Mouse (Mus musculus) hematopoietic stem cell, adult 5-6 weeks (primary cell): ENCODE measurements around the gene Opalin. TPM values are rescaled to one million over a fixed set of nuclear protein-coding genes. Genes with fewer than 3 reads are reported as not detected.
A peak's percentile ranks its signal among the peaks of the same experiment; 100 is the strongest.

Experiments used
- ATAC-seq, 2 experiments: fragments of 125-278 bp in 1 of 2; replicated peaks in 1 of 2; 2 replicates each; pipeline ENCODE4 v1.8.0; 2016 to 2017; ENCODE audit warnings: inconsistent platforms in 2 of 2, mild to moderate bottlenecking in 2 of 2, moderate number of reproducible peaks in 2 of 2, low read depth in 1 of 2, moderate TSS enrichment in 1 of 2; ENCODE audit not compliant: low FRiP score in 2 of 2, poor library complexity in 2 of 2, severe bottlenecking in 2 of 2, insufficient read depth in 1 of 2, low TSS enrichment in 1 of 2
- total RNA-seq: library from RNA; stranded (forward); fragments of 172-1452, 232-1000 nt; gene quantifications from 2 replicates; pipeline ENCODE4 v1.2.3, GENCODE M21; 2017

Opalin gene
- total RNA-seq, 1 experiment from 2014 or later, result not detected

DNA sequence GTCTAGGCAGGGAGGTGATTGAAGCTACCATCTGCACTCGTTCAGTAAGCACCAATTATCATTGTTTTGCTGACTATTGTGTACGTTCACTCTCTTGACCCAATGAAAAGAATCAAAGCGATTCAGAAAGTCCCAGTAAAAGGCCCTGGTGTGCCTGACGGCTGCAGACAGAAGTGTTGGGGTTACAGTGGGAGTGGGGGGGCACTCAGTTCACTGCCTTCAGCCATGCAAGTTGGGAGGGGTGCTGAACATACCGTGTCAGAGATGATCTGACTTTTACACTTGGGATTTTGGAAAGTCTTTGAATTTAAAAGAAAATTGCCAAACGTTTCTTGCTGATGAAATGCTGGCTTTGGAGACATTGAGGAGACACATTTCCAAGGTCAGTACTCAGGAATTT, 46.8 kb downstream of the Opalin start:
- ATAC-seq, result no peak

DNA sequence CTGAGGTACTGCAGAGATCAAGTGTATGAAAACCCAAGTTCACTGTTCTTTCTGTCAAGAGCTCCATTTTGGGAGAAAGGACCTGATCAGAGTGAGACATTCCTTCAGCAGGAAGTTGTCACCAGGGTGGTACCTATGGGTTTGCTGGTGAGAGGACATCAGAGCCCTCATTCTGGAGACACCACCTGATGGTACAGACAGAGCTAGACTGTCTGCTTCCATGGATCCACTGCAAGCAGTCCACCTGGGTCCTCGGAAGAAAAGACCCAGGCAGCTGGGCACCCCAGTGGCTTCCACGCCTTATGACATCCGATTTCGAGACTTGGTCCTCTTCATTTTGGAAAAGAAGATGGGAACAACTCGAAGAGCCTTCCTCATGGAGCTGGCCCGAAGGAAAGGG, 47.7 kb downstream of the Opalin start, which contains the start of gene Dntt:
Gene Dntt (plus strand): TSS at position 57 of the 400 bp plus-strand sequence.
- no peak for ATAC-seq

DNA sequence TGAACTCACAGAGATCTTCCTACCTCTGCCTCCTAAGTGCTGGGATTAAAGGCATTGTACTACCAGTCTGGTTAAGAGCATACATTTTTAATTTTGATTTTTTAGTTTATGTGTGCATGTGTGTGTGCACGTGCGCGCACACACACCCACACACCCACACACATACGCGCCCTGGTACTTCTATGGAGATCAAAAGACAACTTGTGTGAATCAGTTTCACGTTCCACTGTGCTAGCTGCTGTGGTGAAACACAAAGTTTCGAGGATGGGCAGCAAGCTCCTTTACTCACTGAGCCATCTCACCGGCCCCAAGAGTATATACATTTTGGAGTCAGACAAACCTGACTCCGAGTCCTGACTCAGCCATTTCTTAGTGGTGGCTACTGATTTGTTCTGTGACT, 49.3 kb downstream of the Opalin start:
- no peak for ATAC-seq

GRCm38 (mm10) chr19:41027024-41027423, 49.9 kb downstream of the Opalin start:
- no peak for ATAC-seq

DNA sequence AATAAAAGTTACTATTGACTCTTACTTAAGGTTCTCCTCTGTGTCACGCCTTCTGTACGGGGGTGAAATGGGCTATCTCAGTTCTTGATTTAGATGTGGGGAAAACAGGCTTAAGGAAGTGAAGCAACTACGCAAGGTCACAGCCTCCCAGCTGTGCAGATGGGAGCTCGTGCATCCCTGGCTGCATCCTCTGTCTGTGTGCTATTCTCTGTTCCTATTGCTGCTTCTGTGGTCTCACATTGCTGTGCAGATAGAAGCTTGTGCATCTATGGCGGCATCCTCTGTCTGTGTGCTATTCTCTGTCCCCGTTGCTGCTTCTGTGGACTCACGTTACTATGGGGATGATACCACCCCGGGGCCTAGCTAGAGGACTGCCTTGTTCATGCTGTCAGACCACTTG, 50.4 kb downstream of the Opalin start:
- ATAC-seq, result no peak

DNA sequence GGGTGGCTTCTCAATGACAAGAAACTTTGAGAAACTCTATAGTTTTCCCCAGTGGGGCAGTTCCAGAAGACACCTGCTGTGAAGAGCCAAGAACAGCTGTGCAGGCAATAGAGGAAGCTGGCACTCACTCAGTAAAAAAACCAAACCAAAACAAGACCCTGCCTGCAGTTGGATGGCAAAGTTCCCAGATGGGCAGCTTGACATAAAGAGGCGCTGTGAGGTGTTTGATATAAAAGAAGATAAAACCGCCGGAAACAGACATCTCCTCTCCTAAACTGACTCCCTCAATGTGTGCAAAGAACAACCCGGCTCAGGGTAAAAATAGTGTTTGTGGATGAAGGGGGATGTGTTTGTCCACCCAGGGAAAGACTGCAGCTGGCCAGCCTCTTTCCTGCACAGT, 54.7 kb downstream of the Opalin start:
- peak; percentile 68 to 78 for ATAC-seq

DNA sequence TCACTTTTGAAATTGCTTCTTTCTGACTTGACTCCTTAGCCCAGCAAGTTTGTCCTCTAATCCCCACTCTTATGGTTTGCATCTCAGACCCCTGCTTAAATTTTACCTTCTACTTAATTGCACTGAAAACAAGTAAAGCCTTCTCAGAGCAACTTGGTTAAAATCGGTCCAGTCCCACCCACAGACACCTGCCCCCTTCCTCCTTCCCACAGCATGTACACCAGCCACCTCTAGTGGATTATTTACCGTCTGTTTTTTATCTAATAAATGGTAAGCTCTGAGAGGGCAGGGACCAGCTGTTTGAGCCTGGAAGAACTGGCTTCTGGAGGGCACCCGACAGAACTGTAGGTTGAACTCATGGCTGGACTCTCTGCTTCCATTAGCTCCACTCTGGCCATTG, 56.4 kb downstream of the Opalin start:
- no peak for ATAC-seq

GRCm38 (mm10) chr19:41019164-41019675, 57.7 kb downstream of the Opalin start:
- ATAC-seq, result no peak

- ATAC-seq, result peak; percentile 72 to 81
These were observed 60.8 kb downstream of the Opalin start for GRCm38 (mm10) chr19:41015951-41016716.

DNA sequence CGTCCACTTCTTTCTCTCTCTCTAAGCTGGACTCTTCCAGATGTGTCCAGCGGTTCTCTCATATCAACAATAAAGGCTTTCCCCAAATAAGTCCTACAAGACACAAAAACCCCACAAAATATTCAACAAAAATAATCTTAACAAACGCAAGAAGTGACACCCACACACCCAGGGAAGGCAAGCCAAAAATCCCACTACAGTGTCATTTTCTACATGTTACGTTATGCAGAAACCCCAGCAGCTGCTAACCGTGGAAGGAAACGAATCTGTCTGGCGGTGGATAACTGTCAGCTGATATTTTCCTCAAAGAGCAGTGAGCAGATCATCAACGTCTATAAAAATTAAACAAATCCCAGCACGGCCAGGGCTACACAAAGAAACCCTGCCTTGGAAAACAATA, 62.9 kb downstream of the Opalin start:
- 0 out of 4 replicates have a peak, but pooled peaks of 1 of the 2 experiments have one; percentile 24 for ATAC-seq

DNA sequence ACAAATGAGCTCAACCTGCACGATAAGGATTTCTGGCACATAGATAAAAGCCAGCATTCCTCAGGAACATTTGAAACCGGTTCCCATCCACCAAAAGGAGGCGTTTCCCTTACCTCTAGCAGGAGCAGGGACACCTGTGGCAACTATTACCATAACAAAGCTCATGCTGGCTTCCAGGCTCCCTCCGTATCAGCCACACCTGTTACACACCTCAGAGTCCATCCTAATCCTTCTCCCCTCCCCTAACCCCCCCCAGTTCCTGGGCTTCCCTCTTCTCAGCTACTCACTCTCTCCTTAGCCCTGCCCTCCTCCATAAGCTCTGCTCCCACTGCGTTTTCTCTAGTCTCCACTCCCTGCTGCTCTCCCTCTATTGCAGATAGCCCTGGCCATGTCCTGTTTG, 63.3 kb downstream of the Opalin start:
- no peak for ATAC-seq

Other genes starting within 250 kb of the Opalin start
- gene Ccnj, start 245.8 kb downstream of the Opalin start, total RNA-seq, result 9.0 and 11.2 TPM in 2 replicates
- 34.1 and 42.1 TPM in 2 replicates for gene Zfp518a, start 182.4 kb downstream of the Opalin start, total RNA-seq
- 3.5 and 4.1 TPM in 2 replicates for gene Blnk, start 82.6 kb downstream of the Opalin start, total RNA-seq
- gene Dntt, start 47.8 kb downstream of the Opalin start, total RNA-seq, result 467 and 604 TPM in 2 replicates
- gene Tll2, start 129.7 kb upstream of the Opalin start, total RNA-seq, result not detected in 2 replicates
- gene Tm9sf3, start 186.9 kb upstream of the Opalin start, total RNA-seq, result 268 and 295 TPM in 2 replicates